Mouse (Mus musculus) CH12.LX (cell line): Measurements from ENCODE around the gene Ccz1. TPM values are rescaled to one million over a fixed set of nuclear protein-coding genes. Genes with fewer than 3 reads are reported as not detected.

ENCODE experiments used
- DNase-seq: peaks from one replicate; pipeline ENCODE4 v3.0.0-alpha.2; 2013; ENCODE audit errors: extremely low read depth
- H3K27ac ChIP-seq: 2 replicates; pipeline ENCODE4 v1.5.1; 2012; ENCODE audit warnings: low read depth, mild to moderate bottlenecking, control low read depth, moderate library complexity; ENCODE audit not compliant: insufficient read depth
- H3K27me3 ChIP-seq: replicated peaks from 2 replicates; pipeline ENCODE3; 2012; ENCODE audit warnings: inconsistent platforms
- H3K36me3 ChIP-seq, 2 experiments: replicated peaks in 1 of 2; 2 replicates each; pipeline versions ENCODE3 to v1.6.1; 2012; ENCODE audit warnings: inconsistent platforms in 1 of 2, low read length in 1 of 2, mild to moderate bottlenecking in 1 of 2, mixed read lengths in 1 of 2, moderate library complexity in 1 of 2; ENCODE audit not compliant: control insufficient read depth in 1 of 2, insufficient read depth in 1 of 2
- H3K4me1 ChIP-seq, 2 experiments: 2 replicates each; pipeline ENCODE4 v1.6.1; 2012; ENCODE audit warnings: inconsistent platforms in 1 of 2, moderate library complexity in 1 of 2; ENCODE audit not compliant: insufficient read depth in 2 of 2, control insufficient read depth in 1 of 2
- H3K4me2 ChIP-seq: 2 replicates; pipeline ENCODE4 v1.6.1; 2012; ENCODE audit warnings: low read depth, mild to moderate bottlenecking, control low read depth; ENCODE audit not compliant: poor library complexity, insufficient read depth, severe bottlenecking
- H3K4me3 ChIP-seq, 3 experiments: fragments of 150-350 bp in 1 of 3; sonication (generic) in 1 of 3; replicated peaks in 1 of 3; 2 replicates each; pipeline versions ENCODE3 to v1.5.1; 2011 to 2012; ENCODE audit warnings: low read depth in 2 of 3, low read length in 2 of 3, mild to moderate bottlenecking in 2 of 3, moderate library complexity in 2 of 3, control low read depth in 1 of 3, improper control_type of control experiment in 1 of 3, inconsistent platforms in 1 of 3, mixed read lengths in 1 of 3; ENCODE audit not compliant: poor library complexity in 1 of 3
- H3K79me2 ChIP-seq: replicated peaks from 2 replicates; pipeline ENCODE4 v1.6.1; 2012; ENCODE audit warnings: mild to moderate bottlenecking, moderate library complexity; ENCODE audit not compliant: control insufficient read depth, poor library complexity, insufficient read depth, severe bottlenecking; ENCODE audit errors: extremely low read depth
- H3K9ac ChIP-seq: 2 replicates; pipeline ENCODE4 v1.6.1; 2012; ENCODE audit warnings: low read depth, mild to moderate bottlenecking, control low read depth, moderate library complexity; ENCODE audit not compliant: insufficient read depth
- H3K9me3 ChIP-seq: replicated peaks from 2 replicates; pipeline ENCODE3; 2012; ENCODE audit warnings: low read length, inconsistent platforms, mixed read lengths
- BHLHE40 ChIP-seq: IDR thresholded peaks from 2 replicates; pipeline ENCODE4 v1.6.1; 2011; ENCODE audit warnings: mild to moderate bottlenecking, low read depth, low read length, improper control_type of control experiment
- ETS1 ChIP-seq: conservative IDR thresholded peaks from 2 replicates; pipeline ENCODE4 v1.6.1; 2012; ENCODE audit warnings: low read depth, mild to moderate bottlenecking, inconsistent platforms, low read length, improper control_type of control experiment, moderate library complexity
- MAZ ChIP-seq: IDR thresholded peaks from 2 replicates; pipeline ENCODE4 v1.6.1; 2012; ENCODE audit warnings: low read depth, mild to moderate bottlenecking, inconsistent platforms, low read length, improper control_type of control experiment, moderate library complexity
- MEF2A ChIP-seq: IDR thresholded peaks from 2 replicates; pipeline ENCODE4 v1.6.1; 2014; ENCODE audit warnings: low read depth, mild to moderate bottlenecking, inconsistent platforms, low read length, improper control_type of control experiment, borderline replicate concordance
- PAX5 ChIP-seq: IDR thresholded peaks from 2 replicates; pipeline ENCODE4 v1.6.1; 2012; ENCODE audit warnings: low read length, inconsistent platforms, mixed read lengths
- RCOR1 ChIP-seq: conservative IDR thresholded peaks from 2 replicates; pipeline ENCODE4 v1.6.1; 2012; ENCODE audit warnings: low read depth, mild to moderate bottlenecking, inconsistent platforms, low read length, improper control_type of control experiment
- SMC3 ChIP-seq: IDR thresholded peaks from 2 replicates; pipeline ENCODE4 v1.6.1; 2011; ENCODE audit warnings: low read depth, low read length, improper control_type of control experiment
- USF1 ChIP-seq: IDR thresholded peaks from 2 replicates; pipeline ENCODE4 v1.6.1; 2014; ENCODE audit warnings: low read depth, mild to moderate bottlenecking, inconsistent platforms, low read length, improper control_type of control experiment
- ZKSCAN1 ChIP-seq: IDR thresholded peaks from 2 replicates; pipeline ENCODE4 v1.6.1; 2012; ENCODE audit warnings: low read depth, inconsistent platforms, low read length, improper control_type of control experiment, borderline replicate concordance
- dilution Hi-C: fragments of 300-500 bp; cut with MboI; formaldehyde crosslinking; loops from 2 replicates; pipeline ENCODE4 v1.14.3; 2020; ENCODE audit warnings: low sequenced_read_pairs; ENCODE audit not compliant: extremely low pct_unique_long_range_greater_than_20kb, extremely low pct_ligation_motif_present
- in situ Hi-C: fragments of 300-500 bp; cut with MboI; formaldehyde crosslinking; loops from 3 replicates; pipeline ENCODE4 v1.14.3; 2019; ENCODE audit warnings: low sequenced_read_pairs, low pct_ligation_motif_present, low pct_unique_long_range_greater_than_20kb, mixed read lengths
- polyA plus RNA-seq: library from polyadenylated mRNA; unstranded; fragments of >175 nt; gene quantifications from 2 replicates; pipeline ENCODE4 v1.2.1, GENCODE M21; 2012; ENCODE audit warnings: low read depth; ENCODE audit not compliant: insufficient read length
- total RNA-seq, 2 experiments: library from RNA; depleted of rRNA; stranded (reverse); fragments of 300-350 nt in 1 of 2; fragments of >200 nt in 1 of 2; gene quantifications; 2 replicates each; pipeline ENCODE4 v1.2.3; 2012 to 2014

Ccz1 gene
- total and polyA plus RNA-seq, 3 experiments = 64.3 to 129 (median 91.0) TPM

GRCm38 (mm10) chr5:143990086-143990485 is 24.6 kb downstream of the Ccz1 start:
- no peak for DNase-seq
- Histone ChIP-seq H3K9ac (no peak overlapping the region), H3K79me2 (no peaks in the 10 kb centered on the region), H3K27ac (no peak overlapping the region), H3K4me2 (no peak overlapping the region), H3K36me3 (peaks cover 82 to 99% of the 10 kb centered on the region in 2 experiments), H3K4me1 (no peaks in the 10 kb centered on the region), H3K27me3 (no peaks in the 10 kb centered on the region), H3K4me3 (no peak overlapping the region)
- in situ Hi-C loops = no loop called here
- TF ChIP-seq SMC3 = no peak
- TF ChIP-seq RCOR1 = no peak
- no peak for TF ChIP-seq ETS1
- TF ChIP-seq, all 38 proteins: peak for 0
- dilution Hi-C loops = no loop called here
- H3K9me3 ChIP-seq = no peaks in the 10 kb centered on the region

GRCm38 (mm10) chr5:143989046-143989445 is 25.6 kb downstream of the Ccz1 start:
- in situ Hi-C loops = no loop called here
- Histone ChIP-seq H3K4me2 (no peak overlapping the region), H3K9ac (no peak overlapping the region), H3K36me3 (peaks cover 81 to 99% of the 10 kb centered on the region in 2 experiments), H3K4me1 (no peaks in the 10 kb centered on the region), H3K79me2 (no peaks in the 10 kb centered on the region), H3K27ac (no peak overlapping the region), H3K9me3 (no peaks in the 10 kb centered on the region), H3K4me3 (no peak overlapping the region), H3K27me3 (no peaks in the 10 kb centered on the region)
- TF ChIP-seq PAX5 = no peak
- no peak for DNase-seq
- dilution Hi-C loops = no loop called here

- no peaks in the 10 kb centered on the region for H3K79me2 ChIP-seq
- peaks cover 70 to 97% of the 10 kb centered on the region in 2 experiments for H3K36me3 ChIP-seq
- H3K4me1 ChIP-seq = no peaks in the 10 kb centered on the region
- H3K4me2 ChIP-seq = no peak overlapping the region
- no peak for TF ChIP-seq BHLHE40
- TF ChIP-seq USF1 = no peak
- no peak for TF ChIP-seq MAZ
- no peak for TF ChIP-seq MEF2A
- no peak for TF ChIP-seq ZKSCAN1
- no peaks in the 10 kb centered on the region for H3K27me3 ChIP-seq
- dilution Hi-C loops = no loop called here
- no peaks in the 10 kb centered on the region for H3K9me3 ChIP-seq
- no peak overlapping the region for H3K4me3 ChIP-seq
- in situ Hi-C loops = no loop called here
- DNase-seq = no peak
- no peak overlapping the region for H3K9ac ChIP-seq
- no peak overlapping the region for H3K27ac ChIP-seq
Measured at GRCm38 (mm10) chr5:143987596-143987995, 27.1 kb downstream of the Ccz1 start.
